Mouse (Mus musculus) hindbrain, embryonic 10.5 days (tissue): Measurements from ENCODE around the gene Zfp821. TPM values are rescaled to one million over a fixed set of nuclear protein-coding genes. Genes with fewer than 3 reads are reported as not detected.
A peak's percentile ranks its signal among the peaks of the same experiment; 100 is the strongest.

Experiments used
- DNase-seq: peaks from one replicate; pipeline ENCODE4 v3.0.0-alpha.2; 2017; ENCODE audit warnings: low spot score
- H3K27ac ChIP-seq: fragments of 300-500 bp; sonication (generic); 2 replicates; pipeline ENCODE4 v1.5.1; 2016; ENCODE audit warnings: mild to moderate bottlenecking, moderate library complexity
- H3K27me3 ChIP-seq: fragments of 300-500 bp; sonication (generic); 2 replicates; pipeline ENCODE4 v1.6.1; 2016; ENCODE audit warnings: mild to moderate bottlenecking; ENCODE audit not compliant: poor library complexity, insufficient read depth, severe bottlenecking
- H3K36me3 ChIP-seq: fragments of 300-500 bp; sonication (generic); 2 replicates; pipeline ENCODE4 v1.6.1; 2016; ENCODE audit warnings: mild to moderate bottlenecking, moderate library complexity
- H3K4me1 ChIP-seq: fragments of 300-500 bp; sonication (generic); replicated peaks from 2 replicates; pipeline ENCODE4 v1.6.1; 2016; ENCODE audit warnings: mild to moderate bottlenecking
- H3K4me3 ChIP-seq: fragments of 300-500 bp; sonication (generic); 2 replicates; pipeline ENCODE4 v1.5.1; 2016; ENCODE audit warnings: mild to moderate bottlenecking, moderate library complexity
- H3K9me3 ChIP-seq: fragments of 300-500 bp; sonication (generic); 2 replicates; pipeline ENCODE4 v1.6.1; 2016; ENCODE audit warnings: mild to moderate bottlenecking, moderate library complexity
- WGBS: fragments of 180-500 bp; shearing (Covaris S2); methylation state at CpG from one replicate; pipeline ENCODE4 v1.1.7; 2016; 5-methylcytosine and 5-hydroxymethylcytosine counted together
- polyA plus RNA-seq: library from polyadenylated mRNA; unstranded; fragments of >200 nt; fragmentation: Nextera tagmentation; extraction: Ambion mirVana; gene quantifications from 2 replicates; pipeline ENCODE4 v1.2.1, GENCODE M21; 2016

The Zfp821 gene
- 39.3 and 50.3 TPM in 2 replicates for polyA plus RNA-seq

GRCm38 (mm10) chr8:109705320-109706075, at the start of gene Zfp821:
Gene Zfp821, plus strand, starts transcription at chr8:109705546.
- H3K9me3 ChIP-seq = no peaks in the 10 kb centered on the region
- H3K36me3 ChIP-seq = peaks cover 34% of the 10 kb centered on the region
- peak; percentile 92 for DNase-seq
- peak within 1 kb of the TSS; percentile 97 for H3K4me3 ChIP-seq
- peaks cover 34% of the 10 kb centered on the region for H3K4me1 ChIP-seq
- peak within 1 kb of the TSS; percentile 100 for H3K27ac ChIP-seq
- under 1% methylated on average over 96 of the region's 100 CpGs for WGBS
- H3K27me3 ChIP-seq = peaks cover 30% of the 10 kb centered on the region

GRCm38 (mm10) chr8:109656860-109657259, 48.5 kb upstream of the Zfp821 start:
- no peak for DNase-seq
- Histone ChIP-seq H3K27ac (no peak overlapping the region), H3K9me3 (no peaks in the 10 kb centered on the region), H3K36me3 (no peaks in the 10 kb centered on the region), H3K27me3 (no peaks in the 10 kb centered on the region), H3K4me1 (no peaks in the 10 kb centered on the region), H3K4me3 (no peak overlapping the region)
- 86% methylated on average over 3 of the region's 3 CpGs for WGBS

GRCm38 (mm10) chr8:109662328-109662727, 43.0 kb upstream of the Zfp821 start:
- no peak overlapping the region for H3K4me3 ChIP-seq
- DNase-seq = no peak
- 85% methylated on average over 3 of the region's 3 CpGs for WGBS
- H3K27me3 ChIP-seq = no peaks in the 10 kb centered on the region
- H3K4me1 ChIP-seq = no peaks in the 10 kb centered on the region
- no peaks in the 10 kb centered on the region for H3K9me3 ChIP-seq
- peaks cover 8% of the 10 kb centered on the region; the same call in 1 of the 2 replicates for H3K36me3 ChIP-seq
- no peak overlapping the region for H3K27ac ChIP-seq

- H3K4me3 ChIP-seq = no peak overlapping the region
- H3K36me3 ChIP-seq = peaks cover 50% of the 10 kb centered on the region
- no peaks in the 10 kb centered on the region for H3K9me3 ChIP-seq
- no peaks in the 10 kb centered on the region for H3K4me1 ChIP-seq
- H3K27ac ChIP-seq = no peak overlapping the region
- 85% methylated on average over 5 of the region's 5 CpGs for WGBS
- no peaks in the 10 kb centered on the region for H3K27me3 ChIP-seq
- DNase-seq = no peak
Measured at GRCm38 (mm10) chr8:109666616-109667015, 38.7 kb upstream of the Zfp821 start.

- H3K4me3 ChIP-seq = no peak overlapping the region
- WGBS = 94% methylated on average over 5 of the region's 5 CpGs
- H3K9me3 ChIP-seq = no peaks in the 10 kb centered on the region
- peaks cover 100% of the 10 kb centered on the region for H3K36me3 ChIP-seq
- DNase-seq = no peak
- H3K27me3 ChIP-seq = no peaks in the 10 kb centered on the region
- H3K27ac ChIP-seq = no peak overlapping the region
- no peaks in the 10 kb centered on the region for H3K4me1 ChIP-seq
Measured at GRCm38 (mm10) chr8:109672656-109673055, 32.7 kb upstream of the Zfp821 start.

GRCm38 (mm10) chr8:109673596-109673995, 31.8 kb upstream of the Zfp821 start:
- 89% methylated on average over 2 of the region's 2 CpGs for WGBS
- no peak for DNase-seq
- Histone ChIP-seq H3K36me3 (peaks cover 100% of the 10 kb centered on the region), H3K4me3 (no peak overlapping the region), H3K9me3 (no peaks in the 10 kb centered on the region), H3K27ac (no peak overlapping the region), H3K27me3 (no peaks in the 10 kb centered on the region), H3K4me1 (no peaks in the 10 kb centered on the region)

- H3K4me1 ChIP-seq = no peaks in the 10 kb centered on the region
- DNase-seq = no peak
- H3K4me3 ChIP-seq = no peak overlapping the region
- H3K36me3 ChIP-seq = peaks cover 98% of the 10 kb centered on the region
- whole genome bisulfite sequencing = 95% methylated on average over 9 of the region's 9 CpGs
- no peaks in the 10 kb centered on the region for H3K27me3 ChIP-seq
- H3K27ac ChIP-seq = no peak overlapping the region
- H3K9me3 ChIP-seq = no peaks in the 10 kb centered on the region
Measured at GRCm38 (mm10) chr8:109675896-109676643, 29.3 kb upstream of the Zfp821 start.

GRCm38 (mm10) chr8:109681535-109681934, 23.8 kb upstream of the Zfp821 start:
- no peak for DNase-seq
- Histone ChIP-seq H3K27me3 (no peaks in the 10 kb centered on the region), H3K27ac (no peak overlapping the region), H3K9me3 (no peaks in the 10 kb centered on the region), H3K4me1 (no peaks in the 10 kb centered on the region), H3K4me3 (no peak overlapping the region), H3K36me3 (peaks cover 72% of the 10 kb centered on the region)
- WGBS = 87% methylated on average over 3 of the region's 3 CpGs

GRCm38 (mm10) chr8:109682120-109682519, 23.2 kb upstream of the Zfp821 start:
- Histone ChIP-seq H3K27me3 (no peaks in the 10 kb centered on the region), H3K27ac (no peak overlapping the region), H3K36me3 (peaks cover 67% of the 10 kb centered on the region), H3K9me3 (no peaks in the 10 kb centered on the region), H3K4me1 (no peaks in the 10 kb centered on the region), H3K4me3 (no peak overlapping the region)
- 94% methylated on average over 5 of the region's 5 CpGs for WGBS
- no peak for DNase-seq

GRCm38 (mm10) chr8:109687248-109687647, 18.1 kb upstream of the Zfp821 start:
- no peak overlapping the region for H3K27ac ChIP-seq
- WGBS = 96% methylated on average over 5 of the region's 5 CpGs
- peaks cover 33% of the 10 kb centered on the region for H3K36me3 ChIP-seq
- no peak for DNase-seq
- H3K9me3 ChIP-seq = no peaks in the 10 kb centered on the region
- H3K27me3 ChIP-seq = no peaks in the 10 kb centered on the region
- H3K4me1 ChIP-seq = peaks cover 16% of the 10 kb centered on the region
- H3K4me3 ChIP-seq = no peak overlapping the region

- peak overlapping the region; percentile 99 for H3K4me3 ChIP-seq
- H3K27me3 ChIP-seq = peaks cover 11% of the 10 kb centered on the region
- peaks cover 26% of the 10 kb centered on the region for H3K4me1 ChIP-seq
- WGBS = 67% methylated on average over 5 of the region's 5 CpGs
- no peaks in the 10 kb centered on the region for H3K9me3 ChIP-seq
- peaks cover 16% of the 10 kb centered on the region; the same call in 1 of the 2 replicates for H3K36me3 ChIP-seq
- no peak overlapping the region for H3K27ac ChIP-seq
- DNase-seq = peak; percentile 17
Measured at GRCm38 (mm10) chr8:109691769-109692168, 13.6 kb upstream of the Zfp821 start.

- Histone ChIP-seq H3K36me3 (peaks cover 16% of the 10 kb centered on the region; the same call in 1 of the 2 replicates), H3K27me3 (peaks cover 15% of the 10 kb centered on the region), H3K4me1 (peaks cover 26% of the 10 kb centered on the region), H3K27ac (peak overlapping the region; percentile 97), H3K9me3 (no peaks in the 10 kb centered on the region), H3K4me3 (peak overlapping the region; percentile 99)
- DNase-seq = no peak
- WGBS = under 1% methylated on average over 38 of the region's 38 CpGs
Measured at GRCm38 (mm10) chr8:109692443-109693145, 12.8 kb upstream of the Zfp821 start.
